Mouse (Mus musculus): ENCODE data around the gene Eif2ak1.

GRCm38 (mm10) chr5:143943231-143944125 lies 125.9 kb downstream of the Eif2ak1 start:
- TF ChIP-seq CTCF (IDR thresholded peaks at IDR 0.05; ENCODE audit: control insufficient read depth, insufficient read depth, insufficient read length) = no peak
- TF ChIP-seq USF1 (IDR thresholded peaks at IDR 0.05; ENCODE audit: low read depth) = no peak

Measured in C2C12 (cell line).